Mouse (Mus musculus) thymus, adult 2 months (tissue): ENCODE measurements around the gene Ell.
A peak's percentile ranks its signal among the peaks of the same experiment; 100 is the strongest.

ENCODE experiments used
- CTCF ChIP-seq: fragments of 200-500 bp; IDR thresholded peaks from 2 replicates; pipeline ENCODE4 v1.5.1; 2012; ENCODE audit warnings: mild to moderate bottlenecking, control low read depth, low read length, moderate library complexity, borderline replicate concordance; ENCODE audit not compliant: control insufficient read depth, poor library complexity, insufficient read depth; ENCODE audit errors: extremely low read depth
- POLR2A ChIP-seq: fragments of 200-500 bp; IDR thresholded peaks from 2 replicates; pipeline ENCODE4 v1.6.1; 2012; ENCODE audit warnings: mild to moderate bottlenecking, low read length, control low read depth, moderate library complexity; ENCODE audit not compliant: control insufficient read depth, poor library complexity, insufficient read depth; ENCODE audit errors: extremely low read depth

- TF ChIP-seq POLR2A (no peak), CTCF (peak; percentile 69; the same call in 1 of the 2 replicates)
These were observed 20.8 kb downstream of the Ell start for GRCm38 (mm10) chr8:70560096-70560495.
